Mouse (Mus musculus) neural tube, embryonic 11.5 days (tissue): ENCODE data around the gene Ankrd13d. TPM values are rescaled to one million over a fixed set of nuclear protein-coding genes. Genes with fewer than 3 reads are reported as not detected.

Source experiments
- ATAC-seq: fragments of 200-750 bp; cut with Nextera tagmentation; 2 replicates; pipeline ENCODE4 v1.8.0; 2017; ENCODE audit warnings: moderate number of reproducible peaks, mild to moderate bottlenecking, moderate TSS enrichment, moderate library complexity; ENCODE audit not compliant: insufficient read depth, low FRiP score, low TSS enrichment
- DNase-seq: peaks from one replicate; pipeline ENCODE4 v3.0.0-alpha.2; 2015; ENCODE audit warnings: low spot score
- H3K27ac ChIP-seq: fragments of 300-500 bp; sonication (generic); 2 replicates; pipeline ENCODE4 v1.5.1; 2014; ENCODE audit warnings: low read depth, mild to moderate bottlenecking, low read length
- H3K27me3 ChIP-seq: fragments of 300-500 bp; sonication (generic); 2 replicates; pipeline ENCODE4 v1.6.1; 2014; ENCODE audit warnings: mild to moderate bottlenecking, low read length, mixed read lengths; ENCODE audit not compliant: control insufficient read depth, insufficient read depth
- H3K36me3 ChIP-seq: fragments of 300-500 bp; sonication (generic); 2 replicates; pipeline ENCODE4 v1.6.1; 2014; ENCODE audit warnings: mild to moderate bottlenecking, low read length, moderate library complexity, mixed read lengths; ENCODE audit not compliant: control insufficient read depth, insufficient read depth
- H3K4me1 ChIP-seq: fragments of 300-500 bp; sonication (generic); 2 replicates; pipeline ENCODE4 v1.6.1; 2014; ENCODE audit warnings: low read length, mixed read lengths; ENCODE audit not compliant: control insufficient read depth, insufficient read depth
- H3K4me2 ChIP-seq: fragments of 300-500 bp; sonication (generic); 2 replicates; pipeline ENCODE4 v1.6.1; 2014; ENCODE audit warnings: low read depth, mild to moderate bottlenecking, moderate library complexity
- H3K4me3 ChIP-seq: fragments of 300-500 bp; sonication (generic); 2 replicates; pipeline ENCODE4 v1.5.1; 2014; ENCODE audit warnings: low read depth, low read length
- H3K9ac ChIP-seq: fragments of 300-500 bp; sonication (generic); 2 replicates; pipeline ENCODE4 v1.6.1; 2014; ENCODE audit warnings: mild to moderate bottlenecking, low read length
- H3K9me3 ChIP-seq: fragments of 300-500 bp; sonication (generic); 2 replicates; pipeline ENCODE4 v1.6.1; 2016; ENCODE audit warnings: low read length; ENCODE audit not compliant: control insufficient read depth
- WGBS: fragments of 180-500 bp; shearing (Covaris S2); extraction: QIAGEN DNeasy Blood & Tissue Kit; methylation state at CpG from one replicate; pipeline ENCODE4 v1.1.7; 2014; 5-methylcytosine and 5-hydroxymethylcytosine counted together
- polyA plus RNA-seq: library from polyadenylated mRNA; unstranded; fragments of >200 nt; fragmentation: Nextera tagmentation; extraction: Ambion mirVana; gene quantifications from 2 replicates; pipeline ENCODE4 v1.2.1, GENCODE M21; 2014

The Ankrd13d gene
- polyA plus RNA-seq, 1 experiment from 2014 or later, result 14.1 TPM

GRCm38 (mm10) chr19:4229451-4230076 is 53.4 kb downstream of the Ankrd13d start:
- no peak overlapping the region for H3K4me3 ChIP-seq
- 38% methylated on average over 9 of the region's 9 CpGs for WGBS
- no peaks in the 10 kb centered on the region for H3K9me3 ChIP-seq
- H3K27me3 ChIP-seq, result no peaks in the 10 kb centered on the region
- peaks cover 3% of the 10 kb centered on the region; the same call in 1 of the 2 replicates for H3K4me1 ChIP-seq
- DNase-seq, result no peak
- ATAC-seq, result no peak
- H3K36me3 ChIP-seq, result no peaks in the 10 kb centered on the region
- H3K9ac ChIP-seq, result 0 out of 2 replicates have a peak overlapping the region, but pooled peaks have one; percentile 8
- H3K4me2 ChIP-seq, result no peak overlapping the region
- no peak overlapping the region for H3K27ac ChIP-seq

- ATAC-seq, result no peak
- WGBS, result 75% methylated on average over 4 of the region's 4 CpGs
Measured at GRCm38 (mm10) chr19:4228891-4229290, 54.0 kb downstream of the Ankrd13d start.

GRCm38 (mm10) chr19:4227894-4228678 is 54.9 kb downstream of the Ankrd13d start:
- no peak overlapping the region for H3K4me3 ChIP-seq
- DNase-seq, result peak; percentile 75
- H3K9me3 ChIP-seq, result no peaks in the 10 kb centered on the region
- H3K4me2 ChIP-seq, result no peak overlapping the region
- no peak overlapping the region for H3K27ac ChIP-seq
- H3K9ac ChIP-seq, result no peak overlapping the region
- 27% methylated on average over 8 of the region's 8 CpGs for WGBS
- H3K27me3 ChIP-seq, result no peaks in the 10 kb centered on the region
- ATAC-seq, result no peak
- no peaks in the 10 kb centered on the region for H3K36me3 ChIP-seq
- H3K4me1 ChIP-seq, result peaks cover 3% of the 10 kb centered on the region; the same call in 1 of the 2 replicates

More at GRCm38 (mm10) chr19:4228891-4229290, 54.0 kb downstream of the Ankrd13d start:
- no peak for DNase-seq
- H3K9me3 ChIP-seq, result no peaks in the 10 kb centered on the region
- H3K9ac ChIP-seq, result no peak overlapping the region
- no peak overlapping the region for H3K4me2 ChIP-seq
- no peaks in the 10 kb centered on the region for H3K27me3 ChIP-seq
- H3K27ac ChIP-seq, result no peak overlapping the region
- H3K4me1 ChIP-seq, result peaks cover 3% of the 10 kb centered on the region; the same call in 1 of the 2 replicates
- H3K36me3 ChIP-seq, result no peaks in the 10 kb centered on the region
- H3K4me3 ChIP-seq, result no peak overlapping the region

- Histone ChIP-seq H3K27me3 (no peaks in the 10 kb centered on the region), H3K4me3 (no peak overlapping the region), H3K27ac (no peak overlapping the region), H3K4me1 (peaks cover 3% of the 10 kb centered on the region; the same call in 1 of the 2 replicates), H3K4me2 (no peak overlapping the region), H3K9me3 (no peaks in the 10 kb centered on the region), H3K36me3 (no peaks in the 10 kb centered on the region), H3K9ac (no peak overlapping the region)
- ATAC-seq (no peak), DNase-seq (no peak)
- 73% methylated on average over 5 of the region's 5 CpGs for WGBS
Measured at GRCm38 (mm10) chr19:4227446-4227845, 55.5 kb downstream of the Ankrd13d start.

GRCm38 (mm10) chr19:4226779-4227178 is 56.2 kb downstream of the Ankrd13d start:
- Histone ChIP-seq H3K36me3 (no peaks in the 10 kb centered on the region), H3K27ac (no peak overlapping the region), H3K27me3 (no peaks in the 10 kb centered on the region), H3K9ac (no peak overlapping the region), H3K9me3 (no peaks in the 10 kb centered on the region), H3K4me3 (no peak overlapping the region), H3K4me1 (no peaks in the 10 kb centered on the region), H3K4me2 (no peak overlapping the region)
- ATAC-seq (no peak), DNase-seq (no peak)
- 87% methylated on average over 7 of the region's 7 CpGs for WGBS

GRCm38 (mm10) chr19:4222165-4222564 is 60.8 kb downstream of the Ankrd13d start:
- H3K36me3 ChIP-seq, result no peaks in the 10 kb centered on the region
- WGBS, result 83% methylated on average over 11 of the region's 11 CpGs
- H3K4me3 ChIP-seq, result no peak overlapping the region
- DNase-seq (no peak), ATAC-seq (no peak)
- peaks cover 1% of the 10 kb centered on the region for H3K27me3 ChIP-seq
- H3K27ac ChIP-seq, result no peak overlapping the region
- H3K4me2 ChIP-seq, result no peak overlapping the region
- H3K4me1 ChIP-seq, result no peaks in the 10 kb centered on the region
- no peak overlapping the region for H3K9ac ChIP-seq
- no peaks in the 10 kb centered on the region for H3K9me3 ChIP-seq

GRCm38 (mm10) chr19:4220957-4221743 is 61.8 kb downstream of the Ankrd13d start:
- Histone ChIP-seq H3K4me2 (no peak overlapping the region), H3K4me3 (no peak overlapping the region), H3K27ac (no peak overlapping the region), H3K4me1 (no peaks in the 10 kb centered on the region), H3K36me3 (no peaks in the 10 kb centered on the region), H3K27me3 (peaks cover 10% of the 10 kb centered on the region), H3K9me3 (no peaks in the 10 kb centered on the region), H3K9ac (no peak overlapping the region)
- 42% methylated on average over 14 of the region's 14 CpGs for WGBS
- DNase-seq, result no peak
- ATAC-seq, result no peak

- ATAC-seq (no peak), DNase-seq (no peak)
- Histone ChIP-seq H3K4me2 (no peak overlapping the region), H3K27ac (no peak overlapping the region), H3K4me1 (0 out of 2 replicates have a peak, but pooled peaks cover 2% of the 10 kb centered on the region), H3K9me3 (no peaks in the 10 kb centered on the region), H3K36me3 (no peaks in the 10 kb centered on the region), H3K9ac (no peak overlapping the region), H3K27me3 (peaks cover 16% of the 10 kb centered on the region), H3K4me3 (no peak overlapping the region)
- 64% methylated on average over 4 of the region's 4 CpGs for WGBS
Measured at GRCm38 (mm10) chr19:4220416-4220815, 62.5 kb downstream of the Ankrd13d start.
